Mouse (Mus musculus) stomach, embryonic 15.5 days (tissue): ENCODE measurements around the gene Hoxb8. TPM values are rescaled to one million over a fixed set of nuclear protein-coding genes. Genes with fewer than 3 reads are reported as not detected.

Source experiments
- ATAC-seq: fragments of 200-750 bp; cut with Nextera tagmentation; 2 replicates; pipeline ENCODE4 v1.8.0; 2017; ENCODE audit warnings: low read depth, moderate number of reproducible peaks, moderate TSS enrichment; ENCODE audit not compliant: insufficient read depth, low FRiP score
- H3K27ac ChIP-seq: fragments of 300-500 bp; sonication (generic); 2 replicates; pipeline ENCODE4 v1.5.1; 2015; ENCODE audit warnings: mild to moderate bottlenecking, inconsistent platforms
- H3K27me3 ChIP-seq: fragments of 300-500 bp; sonication (generic); replicated peaks from 2 replicates; pipeline ENCODE4 v1.6.1; 2015; ENCODE audit warnings: inconsistent platforms
- H3K36me3 ChIP-seq: fragments of 300-500 bp; sonication (generic); 2 replicates; pipeline ENCODE4 v1.6.1; 2015; ENCODE audit warnings: inconsistent platforms
- H3K4me1 ChIP-seq: fragments of 300-500 bp; sonication (generic); 2 replicates; pipeline ENCODE4 v1.6.1; 2015; ENCODE audit warnings: inconsistent platforms
- H3K4me2 ChIP-seq: fragments of 300-500 bp; sonication (generic); 2 replicates; pipeline ENCODE4 v1.6.1; 2015; ENCODE audit warnings: mild to moderate bottlenecking, inconsistent platforms
- H3K4me3 ChIP-seq: fragments of 300-500 bp; sonication (generic); replicated peaks from 2 replicates; pipeline ENCODE4 v1.5.1; 2015; ENCODE audit warnings: inconsistent platforms
- H3K9ac ChIP-seq: fragments of 300-500 bp; sonication (generic); 2 replicates; pipeline ENCODE4 v1.6.1; 2015; ENCODE audit warnings: inconsistent platforms
- H3K9me3 ChIP-seq: fragments of 300-500 bp; sonication (generic); 2 replicates; pipeline ENCODE4 v1.6.1; 2016; ENCODE audit warnings: inconsistent platforms
- WGBS: fragments of 180-500 bp; shearing (Covaris S2); methylation state at CpG from one replicate; pipeline ENCODE4 v1.1.7; 2015; 5-methylcytosine and 5-hydroxymethylcytosine counted together
- polyA plus RNA-seq: library from polyadenylated mRNA; unstranded; fragments of >200 nt; fragmentation: Nextera tagmentation; extraction: Ambion mirVana; gene quantifications from 2 replicates; pipeline ENCODE4 v1.2.1, GENCODE M21; 2015

The Hoxb8 gene
- 1.1 and 1.9 TPM in 2 replicates for polyA plus RNA-seq

- ATAC-seq: no peak
Observed at GRCm38 (mm10) chr11:96281855-96282570, at the start of gene Hoxb8. Gene Hoxb8, plus strand, starts transcription at chr11:96281905.

DNA sequence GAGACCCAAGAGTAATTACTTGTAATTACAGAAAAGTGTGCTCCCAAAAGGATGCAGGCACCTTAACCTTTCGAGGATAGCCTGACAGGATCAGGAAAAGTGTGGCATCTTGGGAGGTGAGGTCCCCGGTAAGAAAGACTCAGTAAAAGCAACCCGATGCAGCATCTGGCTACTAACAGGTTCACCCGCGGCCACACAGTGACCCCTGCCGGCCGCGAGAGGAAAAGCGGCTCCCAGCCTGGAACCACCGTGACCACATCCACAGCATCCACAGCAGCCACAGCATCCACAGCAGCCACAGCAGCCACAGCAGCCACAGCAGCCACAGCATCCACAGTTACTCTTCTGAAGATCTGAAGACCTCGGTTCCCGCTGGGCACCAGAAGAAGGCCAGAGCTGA is 46.8 kb upstream of the Hoxb8 start:
- H3K4me3 ChIP-seq: no peak overlapping the region
- H3K9me3 ChIP-seq: no peaks in the 10 kb centered on the region
- peaks cover 15% of the 10 kb centered on the region for H3K27me3 ChIP-seq
- no peak for ATAC-seq
- H3K4me2 ChIP-seq: no peak overlapping the region
- H3K4me1 ChIP-seq: no peaks in the 10 kb centered on the region
- WGBS: 2% methylated on average over 12 of the region's 12 CpGs
- H3K9ac ChIP-seq: no peak overlapping the region
- H3K27ac ChIP-seq: no peak overlapping the region
- H3K36me3 ChIP-seq: no peaks in the 10 kb centered on the region

More at GRCm38 (mm10) chr11:96281855-96282570, at the start of gene Hoxb8:
- H3K9ac ChIP-seq: no peak within 1 kb of the TSS
- H3K27ac ChIP-seq: no peak within 1 kb of the TSS; the same call in 1 of the 2 replicates
- peak within 1 kb of the TSS; percentile 47 for H3K4me3 ChIP-seq
- H3K36me3 ChIP-seq: no peaks in the 10 kb centered on the region
- H3K4me2 ChIP-seq: peak within 1 kb of the TSS; percentile 58
- H3K4me1 ChIP-seq: peaks cover 18% of the 10 kb centered on the region
- H3K27me3 ChIP-seq: peaks cover 66% of the 10 kb centered on the region
- 3% methylated on average over 27 of the region's 27 CpGs for WGBS
- no peaks in the 10 kb centered on the region for H3K9me3 ChIP-seq

GRCm38 (mm10) chr11:96240211-96240610 is 41.5 kb upstream of the Hoxb8 start:
- no peaks in the 10 kb centered on the region for H3K4me1 ChIP-seq
- peaks cover 13% of the 10 kb centered on the region for H3K27me3 ChIP-seq
- H3K36me3 ChIP-seq: no peaks in the 10 kb centered on the region
- no peak overlapping the region for H3K4me3 ChIP-seq
- no peak overlapping the region for H3K27ac ChIP-seq
- no peak for ATAC-seq
- H3K9ac ChIP-seq: no peak overlapping the region
- WGBS: 1% methylated on average over 7 of the region's 7 CpGs
- H3K9me3 ChIP-seq: no peaks in the 10 kb centered on the region
- no peak overlapping the region for H3K4me2 ChIP-seq

GRCm38 (mm10) chr11:96250901-96251300 is 30.8 kb upstream of the Hoxb8 start:
- WGBS: 1% methylated on average over 14 of the region's 14 CpGs
- Histone ChIP-seq H3K27me3 (peaks cover 72% of the 10 kb centered on the region), H3K9me3 (no peaks in the 10 kb centered on the region), H3K4me1 (peaks cover 9% of the 10 kb centered on the region; the same call in 1 of the 2 replicates), H3K36me3 (no peaks in the 10 kb centered on the region), H3K4me2 (no peak overlapping the region), H3K9ac (no peak overlapping the region), H3K4me3 (no peak overlapping the region), H3K27ac (no peak overlapping the region)
- ATAC-seq: no peak

DNA sequence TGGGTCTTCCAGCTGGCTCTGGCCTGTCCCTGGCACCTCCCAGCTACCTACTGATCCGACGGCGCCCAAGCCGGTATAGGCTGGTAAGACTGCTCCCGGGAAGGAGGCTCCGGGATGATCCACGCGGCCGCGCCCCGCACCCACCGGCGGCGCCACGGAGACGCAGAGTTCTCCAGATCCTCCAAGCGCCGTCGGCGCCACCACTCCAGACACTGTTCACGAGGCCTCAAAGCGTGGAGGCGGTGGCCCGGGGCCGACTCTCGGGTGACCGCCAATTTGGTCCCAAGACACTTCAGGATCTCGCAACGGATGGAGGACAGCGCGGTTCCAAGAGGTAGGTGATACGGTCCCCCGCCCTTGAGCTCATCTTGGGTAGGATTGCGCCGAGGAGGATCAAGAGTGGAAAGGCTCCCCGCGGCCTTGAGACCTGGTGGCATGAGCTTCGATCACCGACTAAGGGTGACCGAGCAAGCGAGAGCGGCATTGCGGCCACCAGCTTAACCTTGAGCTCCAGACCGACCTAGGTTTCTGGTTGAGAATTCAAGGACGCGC is 30.1 kb upstream of the Hoxb8 start:
- no peak overlapping the region for H3K27ac ChIP-seq
- H3K4me3 ChIP-seq: 0 out of 2 replicates have a peak overlapping the region, but pooled peaks have one; percentile 5
- no peaks in the 10 kb centered on the region for H3K36me3 ChIP-seq
- H3K9me3 ChIP-seq: no peaks in the 10 kb centered on the region
- H3K9ac ChIP-seq: no peak overlapping the region
- peaks cover 9% of the 10 kb centered on the region; the same call in 1 of the 2 replicates for H3K4me1 ChIP-seq
- H3K27me3 ChIP-seq: peaks cover 76% of the 10 kb centered on the region
- H3K4me2 ChIP-seq: no peak overlapping the region
- no peak for ATAC-seq
- WGBS: 1% methylated on average over 45 of the region's 46 CpGs

DNA sequence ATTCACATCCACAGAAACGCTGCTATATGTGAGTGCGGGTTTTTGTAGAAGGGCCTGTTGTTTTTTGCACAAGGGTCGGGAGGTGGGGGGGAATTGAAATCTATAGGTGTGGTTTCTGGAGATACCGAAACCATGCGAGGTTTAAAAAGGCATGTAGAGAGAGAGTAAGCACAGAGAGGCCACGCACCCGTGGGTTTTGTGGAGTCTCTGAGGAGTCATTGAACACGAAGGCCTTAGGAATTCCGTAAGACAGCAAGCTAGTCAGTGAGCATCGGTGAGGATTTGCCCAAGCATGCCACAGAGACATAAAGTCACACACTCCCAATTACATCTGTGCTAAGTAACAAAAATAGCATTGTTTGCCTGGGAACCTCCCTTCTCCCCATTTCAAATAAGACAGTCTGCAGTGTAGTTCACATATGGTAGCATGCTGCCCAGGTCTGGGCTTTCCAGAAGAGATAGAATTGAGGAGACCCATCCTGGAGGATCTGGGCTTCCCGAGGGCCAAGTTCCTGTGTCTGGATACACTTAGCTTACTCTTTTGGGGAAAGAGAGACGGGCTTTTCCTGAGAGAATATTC is 29.1 kb upstream of the Hoxb8 start:
- ATAC-seq: no peak
- H3K4me2 ChIP-seq: no peak overlapping the region
- H3K4me3 ChIP-seq: no peak overlapping the region

DNA sequence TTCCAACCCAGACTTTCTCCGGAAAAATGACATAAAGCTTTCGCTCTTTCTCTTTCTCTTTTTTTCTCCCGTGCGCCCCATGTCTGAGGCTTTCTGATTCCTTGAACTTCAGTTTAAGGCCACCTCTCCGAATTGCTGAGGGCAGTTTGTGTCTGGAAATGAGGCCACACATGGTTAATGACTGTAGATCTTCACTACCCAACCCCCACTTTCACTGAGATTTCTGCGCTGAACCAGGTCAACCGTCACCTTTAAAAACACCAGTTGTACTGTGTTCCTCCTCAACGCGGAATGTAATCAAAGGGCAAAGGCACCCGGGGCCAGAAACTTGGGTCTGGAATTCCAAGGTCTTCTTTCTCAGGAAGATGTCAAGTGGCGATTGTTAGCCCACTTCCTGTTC is 27.5 kb upstream of the Hoxb8 start:
- ATAC-seq: no peak
- no peak overlapping the region for H3K9ac ChIP-seq
- H3K9me3 ChIP-seq: no peaks in the 10 kb centered on the region
- peaks cover 9% of the 10 kb centered on the region; the same call in 1 of the 2 replicates for H3K4me1 ChIP-seq
- no peak overlapping the region for H3K4me2 ChIP-seq
- H3K36me3 ChIP-seq: no peaks in the 10 kb centered on the region
- H3K27me3 ChIP-seq: peaks cover 95% of the 10 kb centered on the region
- no peak overlapping the region for H3K4me3 ChIP-seq
- WGBS: 4% methylated on average over 11 of the region's 11 CpGs
- H3K27ac ChIP-seq: no peak overlapping the region

More for the DNA sequence above, 29.1 kb upstream of the Hoxb8 start:
- WGBS: 5% methylated on average over 12 of the region's 12 CpGs
- H3K27ac ChIP-seq: no peak overlapping the region
- peaks cover 9% of the 10 kb centered on the region; the same call in 1 of the 2 replicates for H3K4me1 ChIP-seq
- no peak overlapping the region for H3K9ac ChIP-seq
- no peaks in the 10 kb centered on the region for H3K36me3 ChIP-seq
- no peaks in the 10 kb centered on the region for H3K9me3 ChIP-seq
- peaks cover 85% of the 10 kb centered on the region for H3K27me3 ChIP-seq

GRCm38 (mm10) chr11:96255111-96255995 is 26.4 kb upstream of the Hoxb8 start:
- 3% methylated on average over 39 of the region's 39 CpGs for WGBS
- H3K36me3 ChIP-seq: no peaks in the 10 kb centered on the region
- no peak overlapping the region for H3K27ac ChIP-seq
- H3K9ac ChIP-seq: no peak overlapping the region
- H3K9me3 ChIP-seq: no peaks in the 10 kb centered on the region
- peaks cover 94% of the 10 kb centered on the region for H3K27me3 ChIP-seq
- peaks cover 11% of the 10 kb centered on the region; the same call in 1 of the 2 replicates for H3K4me1 ChIP-seq
- no peak overlapping the region for H3K4me3 ChIP-seq
- no peak for ATAC-seq
- peak overlapping the region; percentile 2; the same call in 1 of the 2 replicates for H3K4me2 ChIP-seq

- WGBS: 3% methylated on average over 14 of the region's 14 CpGs
- no peak for ATAC-seq
- Histone ChIP-seq H3K27ac (no peak overlapping the region), H3K9me3 (no peaks in the 10 kb centered on the region), H3K36me3 (no peaks in the 10 kb centered on the region), H3K27me3 (peaks cover 94% of the 10 kb centered on the region), H3K4me1 (peaks cover 9% of the 10 kb centered on the region; the same call in 1 of the 2 replicates), H3K4me2 (no peak overlapping the region), H3K4me3 (no peak overlapping the region), H3K9ac (no peak overlapping the region)
Observed at GRCm38 (mm10) chr11:96255996-96256445, 25.7 kb upstream of the Hoxb8 start.

GRCm38 (mm10) chr11:96257141-96257540 is 24.6 kb upstream of the Hoxb8 start:
- no peak overlapping the region for H3K9ac ChIP-seq
- H3K4me2 ChIP-seq: no peak overlapping the region
- WGBS: 38% methylated on average over 2 of the region's 2 CpGs
- no peak for ATAC-seq
- H3K36me3 ChIP-seq: no peaks in the 10 kb centered on the region
- H3K27ac ChIP-seq: no peak overlapping the region
- H3K4me1 ChIP-seq: 0 out of 2 replicates have a peak, but pooled peaks cover 3% of the 10 kb centered on the region
- no peak overlapping the region for H3K4me3 ChIP-seq
- no peaks in the 10 kb centered on the region for H3K9me3 ChIP-seq
- H3K27me3 ChIP-seq: peaks cover 96% of the 10 kb centered on the region

DNA sequence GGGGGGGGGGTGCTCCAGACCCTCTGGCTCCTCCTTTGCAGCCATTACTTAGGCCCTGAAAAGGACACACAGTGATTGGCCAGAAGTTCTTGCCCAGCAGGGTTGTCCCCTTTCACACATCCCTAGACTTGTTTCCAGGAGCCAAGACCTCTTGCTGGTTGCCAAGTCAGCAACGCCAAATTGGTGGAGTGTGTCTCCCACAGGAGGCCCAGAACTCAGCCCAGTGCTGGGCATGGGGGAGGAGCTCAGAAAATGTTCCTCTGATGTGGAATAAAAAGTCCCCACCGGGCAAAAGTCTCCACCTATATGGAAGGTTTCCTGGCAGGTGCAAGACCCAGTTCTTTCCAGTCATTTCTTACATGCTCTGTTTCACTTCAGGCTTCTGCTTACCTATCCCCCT is 22.7 kb upstream of the Hoxb8 start:
- H3K9me3 ChIP-seq: no peaks in the 10 kb centered on the region
- H3K9ac ChIP-seq: no peak overlapping the region
- 0 out of 2 replicates have a peak, but pooled peaks cover 3% of the 10 kb centered on the region for H3K4me1 ChIP-seq
- H3K36me3 ChIP-seq: no peaks in the 10 kb centered on the region
- no peak overlapping the region for H3K4me2 ChIP-seq
- no peak for ATAC-seq
- WGBS: 5% methylated on average over 2 of the region's 2 CpGs
- H3K27ac ChIP-seq: no peak overlapping the region
- H3K27me3 ChIP-seq: peaks cover 97% of the 10 kb centered on the region
- no peak overlapping the region for H3K4me3 ChIP-seq
